Mouse (Mus musculus) liver, postnatal 0 days (tissue): ENCODE measurements around the gene Sipa1l1. TPM values are rescaled to one million over a fixed set of nuclear protein-coding genes. Genes with fewer than 3 reads are reported as not detected.

Experiments
- ATAC-seq: fragments of 200-750 bp; cut with Nextera tagmentation; 2 replicates; pipeline ENCODE4 v1.8.0; 2017; ENCODE audit warnings: mild to moderate bottlenecking, moderate library complexity
- DNase-seq: peaks from one replicate; pipeline ENCODE4 v3.0.0-alpha.2; 2016
- H3K27ac ChIP-seq: fragments of 300-500 bp; sonication (generic); 2 replicates; pipeline ENCODE4 v1.5.1; 2014; ENCODE audit warnings: antibody characterized with exemption, moderate library complexity, mild to moderate bottlenecking, low read depth
- H3K27me3 ChIP-seq: fragments of 300-500 bp; sonication (generic); 2 replicates; pipeline ENCODE4 v1.6.1; 2014; ENCODE audit warnings: low read length, control low read depth, mixed read lengths; ENCODE audit not compliant: insufficient read depth
- H3K36me3 ChIP-seq: fragments of 300-500 bp; sonication (generic); replicated peaks from 2 replicates; pipeline ENCODE4 v1.6.1; 2014; ENCODE audit warnings: mild to moderate bottlenecking, control low read depth, low read length, moderate library complexity, mixed read lengths; ENCODE audit not compliant: insufficient read depth
- H3K4me1 ChIP-seq: fragments of 300-500 bp; sonication (generic); 2 replicates; pipeline ENCODE4 v1.6.1; 2014; ENCODE audit warnings: antibody characterized with exemption, mild to moderate bottlenecking, control low read depth; ENCODE audit not compliant: insufficient read depth
- H3K4me2 ChIP-seq: fragments of 300-500 bp; sonication (generic); 2 replicates; pipeline ENCODE4 v1.6.1; 2014; ENCODE audit warnings: low read depth, mild to moderate bottlenecking, low read length, moderate library complexity, mixed read lengths
- H3K4me3 ChIP-seq: fragments of 300-500 bp; sonication (generic); 2 replicates; pipeline ENCODE4 v1.5.1; 2014; ENCODE audit warnings: low read depth, low read length
- H3K9ac ChIP-seq: fragments of 300-500 bp; sonication (generic); replicated peaks from 2 replicates; pipeline ENCODE4 v1.6.1; 2014; ENCODE audit warnings: mild to moderate bottlenecking, moderate library complexity
- H3K9me3 ChIP-seq: fragments of 300-500 bp; sonication (generic); 2 replicates; pipeline ENCODE4 v1.6.1; 2016; ENCODE audit warnings: mild to moderate bottlenecking, control low read depth, low read length, mixed read lengths
- CTCF ChIP-seq: sonication (generic); IDR thresholded peaks from 2 replicates; pipeline ENCODE4 v1.5.1; 2016; ENCODE audit warnings: antibody characterized with exemption, low read depth
- EP300 ChIP-seq: IDR thresholded peaks from 2 replicates; pipeline ENCODE4 v1.6.1; 2016; ENCODE audit warnings: antibody characterized with exemption, low read depth, mild to moderate bottlenecking
- WGBS: fragments of 180-500 bp; shearing (Covaris S2); extraction: QIAGEN DNeasy Blood & Tissue Kit; methylation state at CpG from one replicate; pipeline ENCODE4 v1.1.7; 2014; ENCODE audit not compliant: insufficient replicate concordance; 5-methylcytosine and 5-hydroxymethylcytosine counted together
- polyA plus RNA-seq: library from polyadenylated mRNA; unstranded; fragments of >200 nt; fragmentation: Nextera tagmentation; extraction: Ambion mirVana; gene quantifications from 2 replicates; pipeline ENCODE4 v1.2.1, GENCODE M21; 2015

Sipa1l1 gene
- polyA plus RNA-seq, 1 experiment from 2014 or later = 3.2 TPM

DNA sequence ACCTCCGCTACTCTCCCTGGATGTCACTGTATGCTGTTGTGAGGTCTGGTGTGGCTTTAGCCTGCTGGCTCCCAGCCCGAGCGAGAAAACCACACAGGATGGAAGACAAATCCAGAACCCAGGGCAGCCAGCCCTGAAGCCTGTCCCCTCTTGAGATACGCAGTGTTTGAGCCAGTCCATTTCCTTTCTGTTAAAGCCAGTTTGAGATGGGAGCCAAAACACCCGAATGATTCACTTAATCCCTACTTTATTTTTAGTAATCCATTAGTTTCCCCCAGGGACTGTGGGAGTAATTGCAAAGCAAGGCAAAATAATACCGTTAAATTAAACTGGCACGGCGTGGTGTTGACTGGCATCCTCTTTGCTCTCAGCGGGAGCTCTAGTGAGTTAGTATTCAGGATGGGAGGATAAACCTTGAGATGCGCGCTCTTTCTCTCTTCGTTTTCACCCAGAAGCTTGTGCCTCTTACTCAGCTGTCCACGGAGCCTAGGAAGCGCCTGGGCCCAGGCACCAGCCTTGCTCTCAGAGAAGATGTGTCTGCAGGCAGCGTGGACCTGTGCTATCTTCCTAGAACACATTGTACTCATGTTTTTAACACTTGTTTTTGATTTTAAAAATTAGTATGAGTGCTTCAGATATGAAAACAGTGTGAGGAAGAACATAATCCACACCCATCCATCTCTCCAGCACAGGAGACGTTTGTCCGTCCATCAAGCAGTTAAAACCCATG is 143.1 kb downstream of the Sipa1l1 start:
- no peaks in the 10 kb centered on the region for H3K4me1 ChIP-seq
- no peak overlapping the region for H3K4me2 ChIP-seq
- no peak for TF ChIP-seq EP300
- TF ChIP-seq CTCF = no peak
- H3K27ac ChIP-seq = no peak overlapping the region
- H3K27me3 ChIP-seq = no peaks in the 10 kb centered on the region
- H3K9ac ChIP-seq = no peak overlapping the region
- no peak for ATAC-seq
- no peak overlapping the region for H3K4me3 ChIP-seq
- DNase-seq = no peak
- no peaks in the 10 kb centered on the region for H3K9me3 ChIP-seq
- no peaks in the 10 kb centered on the region for H3K36me3 ChIP-seq
- 76% methylated on average over 17 of the region's 17 CpGs for WGBS

DNA sequence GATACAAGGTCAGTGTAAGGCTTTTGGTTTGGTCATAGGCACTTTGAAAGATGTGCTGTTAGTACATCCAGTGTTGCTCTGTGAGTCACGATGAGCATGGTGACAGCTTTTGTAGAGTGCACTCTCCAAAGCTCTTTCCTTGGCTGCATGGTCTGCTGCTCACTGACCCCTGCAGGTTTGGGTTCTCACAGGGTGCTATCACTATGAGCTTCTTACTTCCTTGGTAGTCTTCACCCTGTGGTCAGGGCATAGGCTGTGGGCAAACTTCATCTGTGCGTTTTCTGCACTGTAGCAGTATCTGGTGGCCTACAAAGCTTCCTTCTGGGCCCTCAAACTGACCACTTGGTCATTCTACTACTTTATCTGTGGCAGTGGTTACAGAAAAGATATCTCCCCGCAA is 144.0 kb downstream of the Sipa1l1 start:
- H3K27ac ChIP-seq = no peak overlapping the region
- no peak overlapping the region for H3K4me2 ChIP-seq
- H3K4me1 ChIP-seq = no peaks in the 10 kb centered on the region
- no peaks in the 10 kb centered on the region for H3K36me3 ChIP-seq
- no peak overlapping the region for H3K9ac ChIP-seq
- no peaks in the 10 kb centered on the region for H3K27me3 ChIP-seq
- H3K9me3 ChIP-seq = no peaks in the 10 kb centered on the region
- H3K4me3 ChIP-seq = no peak overlapping the region
- TF ChIP-seq CTCF (no peak), EP300 (no peak)
- no peak for ATAC-seq
- 81% methylated on average over 3 of the region's 3 CpGs for WGBS
- no peak for DNase-seq

- H3K27me3 ChIP-seq = no peaks in the 10 kb centered on the region
- ATAC-seq (peak; percentile 77), DNase-seq (no peak)
- H3K4me2 ChIP-seq = peak overlapping the region; percentile 42; the same call in 1 of the 2 replicates
- H3K9me3 ChIP-seq = no peaks in the 10 kb centered on the region
- no peak overlapping the region for H3K27ac ChIP-seq
- H3K36me3 ChIP-seq = no peaks in the 10 kb centered on the region
- WGBS = 61% methylated on average over 7 of the region's 7 CpGs
- H3K4me1 ChIP-seq = no peaks in the 10 kb centered on the region
- TF ChIP-seq CTCF (no peak), EP300 (no peak)
- H3K4me3 ChIP-seq = no peak overlapping the region
- no peak overlapping the region for H3K9ac ChIP-seq
Measured at GRCm38 (mm10) chr12:82319436-82320131, 150.5 kb downstream of the Sipa1l1 start.

DNA sequence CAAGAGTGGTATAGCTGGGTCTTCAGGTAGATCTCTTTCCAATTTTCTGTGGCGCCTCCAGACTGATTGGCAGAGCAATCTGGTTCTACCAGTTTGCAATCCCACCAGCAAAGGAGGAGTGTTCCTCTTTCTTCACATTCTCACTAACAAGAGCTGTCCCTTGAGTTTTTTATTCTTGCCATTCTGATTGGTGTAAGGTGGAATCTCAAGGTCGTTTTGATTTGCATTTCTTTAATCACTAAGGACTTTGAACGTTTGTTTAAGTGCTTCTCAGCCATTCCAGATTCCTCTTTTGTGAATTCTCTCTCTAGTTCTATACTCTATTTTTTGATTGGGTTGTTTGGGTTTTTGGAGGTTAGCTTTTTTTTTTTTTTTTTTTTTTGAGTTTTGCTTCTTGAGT is 151.1 kb downstream of the Sipa1l1 start:
- 47% methylated on average over 3 of the region's 3 CpGs for WGBS
- Histone ChIP-seq H3K4me3 (no peak overlapping the region), H3K36me3 (no peaks in the 10 kb centered on the region), H3K4me2 (no peak overlapping the region), H3K4me1 (no peaks in the 10 kb centered on the region), H3K9me3 (no peaks in the 10 kb centered on the region), H3K9ac (no peak overlapping the region), H3K27ac (no peak overlapping the region), H3K27me3 (no peaks in the 10 kb centered on the region)
- DNase-seq (no peak), ATAC-seq (no peak)
- TF ChIP-seq EP300 = no peak
- TF ChIP-seq CTCF = no peak

GRCm38 (mm10) chr12:82321397-82321796 is 152.3 kb downstream of the Sipa1l1 start:
- no peaks in the 10 kb centered on the region for H3K36me3 ChIP-seq
- TF ChIP-seq EP300 (no peak), CTCF (no peak)
- ATAC-seq = no peak
- DNase-seq = no peak
- no peaks in the 10 kb centered on the region for H3K9me3 ChIP-seq
- H3K9ac ChIP-seq = no peak overlapping the region
- no peak overlapping the region for H3K4me3 ChIP-seq
- 87% methylated on average over 8 of the region's 8 CpGs for WGBS
- no peak overlapping the region for H3K27ac ChIP-seq
- H3K27me3 ChIP-seq = no peaks in the 10 kb centered on the region
- H3K4me2 ChIP-seq = no peak overlapping the region
- no peaks in the 10 kb centered on the region for H3K4me1 ChIP-seq

GRCm38 (mm10) chr12:82321855-82322254 is 152.7 kb downstream of the Sipa1l1 start:
- Histone ChIP-seq H3K9me3 (no peaks in the 10 kb centered on the region), H3K4me1 (no peaks in the 10 kb centered on the region), H3K36me3 (no peaks in the 10 kb centered on the region), H3K4me2 (no peak overlapping the region), H3K27ac (no peak overlapping the region), H3K4me3 (no peak overlapping the region), H3K27me3 (no peaks in the 10 kb centered on the region), H3K9ac (no peak overlapping the region)
- TF ChIP-seq EP300 (no peak), CTCF (no peak)
- DNase-seq (no peak), ATAC-seq (no peak)
- 89% methylated on average over 2 of the region's 2 CpGs for WGBS
